Mouse (Mus musculus): ENCODE data around the gene Pum1. TPM values are rescaled to one million over a fixed set of nuclear protein-coding genes. Genes with fewer than 3 reads are reported as not detected.
A peak's percentile ranks its signal among the peaks of the same experiment; 100 is the strongest.

The Pum1 gene
- total RNA-seq, 2 experiments from 2014 or later: 40.7 to 43.2 TPM

DNA sequence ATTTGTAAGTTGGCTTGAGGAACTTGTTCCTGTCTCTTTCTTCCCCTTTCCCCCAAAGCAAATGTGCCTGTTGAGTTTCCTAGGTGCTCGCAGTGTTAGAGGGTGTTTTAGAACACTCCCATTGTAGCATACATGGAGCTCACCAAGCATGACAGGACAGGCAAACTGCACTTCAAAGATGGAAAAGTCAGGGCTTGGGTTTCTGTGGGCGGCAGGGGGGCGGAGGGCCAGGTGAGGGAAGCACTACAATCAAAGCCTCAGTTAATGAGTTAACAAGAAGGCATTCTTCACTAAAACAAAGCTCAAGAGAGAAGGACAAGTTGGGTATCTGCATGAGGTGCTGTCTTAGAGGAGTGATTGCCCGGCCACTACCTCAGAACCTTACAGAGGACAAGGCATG, 56.2 kb downstream of the Pum1 start:
- DNase-seq (ENCODE audit: low spot score): no peak

DNA sequence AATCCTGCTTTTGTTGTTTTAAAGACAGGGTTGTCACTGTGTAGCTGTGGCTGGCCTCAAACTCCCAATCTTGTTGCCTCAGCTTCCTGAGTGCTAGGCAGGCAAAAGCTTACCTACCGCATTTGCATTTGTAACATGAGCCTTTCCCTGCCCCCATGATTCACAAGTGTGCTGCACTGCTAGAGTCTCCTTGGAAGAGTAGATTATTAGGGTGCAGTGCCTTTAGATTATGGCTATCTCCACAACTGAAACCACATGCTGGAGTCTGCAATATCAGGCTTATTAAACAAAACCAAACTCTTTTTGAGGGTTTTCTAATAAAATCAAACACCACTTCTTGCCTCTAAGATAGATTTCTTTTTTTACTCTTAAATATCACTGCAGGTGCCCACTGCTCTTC, 59.5 kb downstream of the Pum1 start:
- no peak for DNase-seq (ENCODE audit: low spot score)

DNA sequence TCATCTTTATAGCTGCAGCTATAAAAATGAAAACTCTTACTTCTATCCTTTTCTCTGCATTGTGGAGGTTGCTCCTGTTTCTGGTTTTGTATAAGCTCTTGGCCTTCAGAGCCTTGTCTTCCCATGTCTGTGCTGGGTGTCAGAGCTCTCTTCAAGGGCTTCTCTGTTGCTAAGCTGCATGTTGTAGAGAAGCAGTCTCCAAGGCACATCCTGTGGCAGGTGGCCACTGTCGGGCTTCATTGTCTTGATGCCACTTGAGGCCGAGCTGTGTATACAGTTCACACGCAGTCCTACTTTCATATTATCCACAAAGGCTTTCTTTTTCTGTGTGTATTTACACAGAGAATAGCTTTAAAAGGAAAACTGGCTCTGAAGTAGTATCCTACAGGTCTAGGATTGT, 63.0 kb downstream of the Pum1 start:
- DNase-seq (ENCODE audit: low spot score): no peak

- no peak for DNase-seq (ENCODE audit: low spot score)
These were observed 72.8 kb downstream of the Pum1 start for GRCm38 (mm10) chr4:130735957-130736356.

- peak; percentile 68 for DNase-seq (ENCODE audit: low spot score)
These were observed 75.4 kb downstream of the Pum1 start for GRCm38 (mm10) chr4:130738527-130738926.

DNA sequence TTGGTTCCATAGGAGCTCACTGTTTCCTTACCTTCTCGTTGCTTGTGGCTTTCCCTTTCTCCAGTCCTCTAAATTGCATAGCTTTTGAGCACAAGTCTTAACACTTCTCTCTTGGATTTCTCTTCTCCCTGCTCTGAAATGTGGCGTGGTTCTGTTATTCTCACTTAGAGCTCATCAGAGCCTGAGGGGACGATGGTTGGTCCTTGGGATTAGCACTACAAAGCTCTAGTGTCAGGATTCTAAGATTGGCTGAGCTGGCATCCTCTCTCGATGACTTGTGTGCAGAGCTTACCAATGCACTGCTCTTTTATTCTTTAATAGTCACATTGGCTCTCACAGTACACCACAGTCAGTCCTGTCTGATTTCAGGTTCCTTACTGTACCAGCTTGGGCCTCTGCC, 80.9 kb downstream of the Pum1 start:
- DNase-seq (ENCODE audit: low spot score): no peak

DNA sequence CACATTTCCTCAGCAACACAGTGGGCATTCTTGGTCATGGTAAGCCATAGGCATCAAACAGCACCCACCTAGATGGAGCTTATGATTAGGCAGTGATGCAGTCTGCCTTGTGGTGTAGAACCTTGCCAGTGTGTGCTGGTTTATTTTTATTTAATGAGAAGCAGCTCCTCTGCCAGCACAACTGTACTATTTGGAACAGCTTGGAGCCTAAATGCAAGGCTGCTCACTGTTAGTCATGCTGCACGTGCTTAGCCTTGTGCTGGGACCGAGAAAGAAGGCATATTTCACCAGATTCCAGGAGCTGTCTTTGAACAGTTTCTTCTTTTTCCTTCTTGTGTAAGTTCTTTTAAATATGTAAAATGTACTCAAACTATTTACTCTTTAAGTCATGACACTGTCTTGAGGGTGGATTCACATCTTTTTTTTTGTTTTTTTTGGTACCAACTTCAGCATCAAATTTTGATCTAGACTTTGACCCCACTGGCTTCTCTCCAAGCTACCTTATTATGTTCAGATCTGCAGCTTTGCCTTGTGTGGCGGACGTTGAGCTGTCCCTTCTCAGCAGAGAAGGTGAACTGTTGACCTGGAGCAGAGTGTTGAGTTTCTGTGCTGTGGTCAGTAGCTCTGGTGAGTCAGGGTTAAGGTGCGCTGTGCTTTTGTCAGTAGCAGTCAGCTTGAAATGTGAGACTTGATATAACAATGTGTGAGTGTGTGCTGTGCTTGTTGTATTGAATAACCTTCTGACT, 82.6 kb downstream of the Pum1 start:
- peak; percentile 74 for DNase-seq (ENCODE audit: low spot score)

- no peak for DNase-seq (ENCODE audit: low spot score)
These were observed 86.4 kb downstream of the Pum1 start for GRCm38 (mm10) chr4:130749566-130749965.

DNA sequence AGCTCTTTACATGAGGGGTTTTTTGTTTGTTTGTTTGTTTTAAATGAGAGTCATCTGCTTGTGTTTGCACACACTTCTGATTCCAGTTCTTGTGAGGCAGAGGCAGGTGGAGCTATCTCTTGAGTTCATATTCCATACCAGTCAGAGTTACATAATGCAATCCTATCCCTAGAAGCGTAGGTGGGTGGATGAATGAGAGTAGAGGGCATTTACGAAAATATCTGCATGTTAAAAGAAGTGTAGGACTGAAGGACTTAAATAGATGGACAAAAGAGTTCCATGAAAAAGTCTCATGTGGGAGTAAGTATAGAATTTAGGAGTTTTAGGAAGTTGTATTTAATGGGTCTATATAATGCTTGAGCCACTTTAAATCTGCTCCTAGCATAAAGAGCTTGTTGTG, 88.8 kb downstream of the Pum1 start:
- DNase-seq (ENCODE audit: low spot score): no peak

GRCm38 (mm10) chr4:130752591-130752990, 89.5 kb downstream of the Pum1 start:
- no peak for DNase-seq (ENCODE audit: low spot score)

GRCm38 (mm10) chr4:130753755-130754154, 90.6 kb downstream of the Pum1 start:
- DNase-seq (ENCODE audit: low spot score): peak; percentile 25

- DNase-seq (ENCODE audit: low spot score): no peak
These were observed 91.7 kb downstream of the Pum1 start for GRCm38 (mm10) chr4:130754776-130755175.

DNA sequence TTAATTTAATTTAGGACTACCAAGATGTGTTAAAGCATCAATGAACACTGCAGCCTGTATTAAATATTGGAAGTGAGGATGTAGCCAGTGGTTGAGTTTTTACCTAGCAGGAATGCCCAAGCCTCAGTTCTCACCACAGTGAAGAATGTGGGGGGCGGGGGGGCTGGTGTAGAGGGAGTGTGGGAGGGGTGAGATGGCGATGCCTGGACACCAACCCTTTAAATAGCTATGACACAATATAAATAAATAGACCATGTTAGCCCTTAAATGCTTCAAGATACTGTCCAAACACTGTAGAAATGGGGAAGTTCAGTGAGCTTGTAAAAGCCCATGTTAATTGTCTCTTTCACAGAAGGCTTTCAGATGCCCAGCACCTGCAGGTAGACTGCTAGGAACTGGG, 96.8 kb downstream of the Pum1 start:
- no peak for DNase-seq (ENCODE audit: low spot score)

DNA sequence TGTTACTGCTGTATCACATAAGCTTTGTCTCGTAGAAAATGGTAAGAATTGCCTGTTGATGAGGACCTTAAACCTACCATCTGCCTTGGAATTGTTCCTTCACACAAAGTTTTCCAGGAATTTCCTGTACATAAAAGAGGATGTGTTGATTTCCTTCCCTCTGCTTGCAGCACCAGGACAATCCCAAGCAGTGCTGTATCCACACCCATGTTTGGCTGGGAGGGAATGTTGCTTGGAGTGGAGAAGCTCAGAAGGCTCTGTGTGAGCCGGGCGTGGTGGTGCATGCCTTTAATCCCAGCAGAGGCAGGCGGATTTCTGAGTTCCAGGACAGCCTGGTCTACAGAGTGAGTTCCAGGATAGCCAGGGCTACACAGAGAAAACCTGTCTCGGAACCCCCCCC, 98.7 kb downstream of the Pum1 start:
- DNase-seq (ENCODE audit: low spot score): no peak

DNA sequence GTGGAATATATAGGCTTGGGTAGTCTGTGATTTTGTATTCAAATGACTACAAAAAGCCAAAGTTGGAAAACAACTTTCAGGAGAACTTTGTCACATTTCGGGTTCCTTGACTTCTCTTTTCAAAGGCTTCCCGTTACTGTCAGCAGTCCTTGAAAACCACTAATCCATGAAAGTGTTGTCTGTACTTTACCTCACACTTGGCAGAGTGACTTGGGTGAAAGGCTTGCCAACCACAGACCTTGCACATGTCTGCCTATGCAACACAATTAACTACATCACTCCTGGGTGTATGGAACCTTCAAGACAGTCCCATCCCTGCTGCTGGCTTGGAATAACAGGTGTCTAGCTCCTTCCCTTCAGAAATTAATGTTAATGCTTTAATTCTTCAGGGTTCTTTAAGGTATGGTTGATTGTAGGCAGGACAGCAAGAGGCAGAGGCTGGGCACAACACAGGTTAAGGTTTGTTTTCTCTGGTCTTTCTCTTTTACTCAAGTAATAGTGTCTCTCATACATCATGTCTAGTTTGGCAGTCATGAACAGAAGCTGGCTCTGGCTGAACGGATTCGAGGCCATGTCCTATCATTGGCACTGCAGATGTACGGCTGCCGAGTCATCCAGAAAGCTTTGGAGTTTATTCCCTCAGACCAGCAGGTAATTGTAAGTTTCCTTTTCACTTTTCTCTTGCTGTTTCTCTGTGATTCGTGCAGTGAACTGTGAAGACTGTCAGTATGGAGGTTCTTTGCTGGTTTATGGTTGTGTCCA, 102.5 kb downstream of the Pum1 start:
- DNase-seq (ENCODE audit: low spot score): no peak

- DNase-seq (ENCODE audit: low spot score): no peak
These were observed 103.3 kb downstream of the Pum1 start for GRCm38 (mm10) chr4:130766387-130766786.

DNA sequence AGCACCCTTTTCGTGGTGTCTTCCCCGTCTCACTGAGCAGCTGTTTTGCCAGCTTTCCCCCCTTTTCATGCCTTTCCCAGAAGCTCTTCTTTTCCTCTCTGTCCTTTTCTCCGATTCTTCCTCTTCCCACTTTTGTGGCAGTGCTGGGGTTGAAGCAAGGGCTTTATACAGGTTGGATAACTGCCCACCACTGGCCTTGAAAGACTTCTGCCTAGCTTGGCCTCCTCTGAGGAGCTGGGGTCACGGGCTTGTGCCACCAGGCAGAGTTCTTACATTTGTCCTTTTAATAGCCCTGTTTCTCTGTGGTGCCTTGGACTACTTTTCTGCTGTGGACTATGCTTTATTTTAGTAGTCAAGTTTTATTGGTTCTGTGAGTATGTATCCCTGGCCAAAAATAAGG, 103.8 kb downstream of the Pum1 start:
- DNase-seq (ENCODE audit: low spot score): no peak

DNA sequence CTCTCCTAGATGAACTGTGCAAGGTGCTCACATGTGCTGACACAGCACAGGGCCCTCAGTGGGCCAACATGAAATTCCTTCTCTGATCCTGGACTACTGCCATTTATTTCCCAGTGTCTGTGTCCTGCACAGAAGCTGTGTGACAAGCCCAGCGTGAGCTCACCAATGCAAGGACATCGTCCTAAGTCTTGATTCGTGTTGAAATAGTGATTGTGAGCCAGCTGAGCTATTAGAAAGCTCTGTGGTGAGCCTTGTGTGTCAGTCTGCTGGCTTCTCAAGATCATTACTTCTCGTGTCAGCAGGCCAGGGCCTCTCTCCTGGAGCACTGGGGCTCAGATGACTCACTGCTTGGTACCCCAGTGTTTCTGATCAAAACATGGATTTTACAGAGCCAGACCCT, 110.8 kb downstream of the Pum1 start:
- DNase-seq (ENCODE audit: low spot score): no peak

GRCm38 (mm10) chr4:130774822-130775221, 111.7 kb downstream of the Pum1 start:
- DNase-seq (ENCODE audit: low spot score): no peak

GRCm38 (mm10) chr4:130777647-130778046, 114.5 kb downstream of the Pum1 start:
- DNase-seq (ENCODE audit: low spot score): no peak

DNA sequence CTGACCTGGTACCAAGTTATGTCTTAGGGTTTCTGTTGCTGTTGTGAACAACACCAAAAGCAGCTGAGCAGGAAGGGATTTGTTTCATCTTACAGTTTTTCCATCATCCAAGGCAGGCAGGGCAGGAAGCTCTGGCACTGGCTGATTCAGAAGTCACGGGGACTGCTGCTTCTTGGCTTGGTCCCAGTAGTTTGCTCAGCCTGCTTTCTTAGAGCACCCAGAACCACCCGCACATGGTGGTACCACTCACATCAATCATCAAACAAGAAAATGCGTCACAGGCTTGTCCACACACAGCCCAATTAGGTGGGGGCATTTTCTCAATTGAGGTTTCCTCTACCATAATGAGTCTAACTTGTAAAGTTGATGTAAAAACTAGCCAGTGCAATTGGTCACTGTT, 115.9 kb downstream of the Pum1 start:
- DNase-seq (ENCODE audit: low spot score): no peak

DNA sequence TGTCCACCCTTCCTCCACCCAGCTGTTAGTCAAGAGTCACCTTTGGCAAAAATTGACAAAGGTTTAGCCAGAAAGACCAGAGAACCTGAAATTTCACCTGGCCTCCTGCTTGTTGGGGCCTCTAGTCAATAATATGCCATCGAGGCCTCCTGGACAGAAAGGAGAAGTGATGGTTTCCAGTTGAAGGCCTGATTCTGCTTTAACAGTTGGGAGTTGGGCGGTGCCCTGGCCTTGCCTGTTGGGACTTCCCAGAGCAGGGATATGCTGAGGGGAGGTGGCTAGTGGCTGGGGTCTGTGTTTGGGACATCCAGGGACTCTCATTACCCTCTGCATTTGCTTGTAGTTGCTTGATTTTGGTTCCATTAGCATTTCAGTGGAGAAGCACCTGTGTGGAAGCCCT, 119.4 kb downstream of the Pum1 start:
- DNase-seq (ENCODE audit: low spot score): no peak

GRCm38 (mm10) chr4:130784755-130785154, 121.6 kb downstream of the Pum1 start:
- DNase-seq (ENCODE audit: low spot score): no peak

Data from gastrocnemius, adult 18-20 months (tissue).